Mouse (Mus musculus): ENCODE measurements around the gene Fth1.

DNA sequence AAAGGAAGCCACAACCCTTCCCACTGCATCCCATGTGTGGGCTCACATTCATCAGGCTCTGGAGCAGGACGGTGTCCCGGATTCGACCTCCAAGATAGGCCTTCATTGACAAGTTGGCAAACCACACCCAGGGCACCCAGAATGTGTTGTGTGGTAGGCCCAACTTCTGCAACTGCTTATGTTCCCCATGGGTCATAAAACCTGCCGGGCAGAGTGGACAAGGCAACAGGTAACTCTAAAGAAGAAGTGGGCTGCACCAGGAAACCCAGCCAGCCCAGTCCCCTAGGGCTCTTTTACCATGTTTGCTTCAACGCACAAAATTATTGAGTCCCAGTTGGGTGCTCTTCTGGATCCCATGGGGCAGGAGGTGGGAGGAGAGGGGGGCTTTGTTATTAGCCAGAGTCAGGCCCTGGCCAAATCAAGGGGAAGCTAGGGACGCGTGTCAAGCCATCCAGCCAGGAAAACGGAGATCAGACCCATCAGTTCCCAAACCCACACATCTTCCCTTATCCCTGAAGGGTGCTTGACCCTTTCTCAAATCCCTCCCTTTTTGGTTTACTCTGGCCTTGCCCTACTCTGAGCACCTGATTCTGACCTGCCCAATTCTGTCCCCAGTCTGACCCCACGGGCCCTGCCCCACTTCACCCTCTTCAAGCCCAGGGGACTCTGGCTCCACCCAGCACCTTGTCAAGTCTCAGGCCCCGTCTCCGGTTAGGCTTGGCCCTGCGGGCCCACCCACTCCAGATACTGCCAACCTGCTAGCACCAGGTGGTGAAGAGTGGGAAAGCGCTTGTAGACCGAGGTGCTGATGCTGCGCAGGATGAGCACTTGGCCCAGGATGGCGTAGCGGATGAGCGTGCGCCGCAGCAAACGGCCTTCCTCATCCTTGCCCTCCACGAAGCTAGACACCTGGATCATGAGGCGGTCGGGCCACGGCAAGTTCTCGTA, 11.9 kb downstream of the Fth1 start:
- TF ChIP-seq EP300 (IDR thresholded peaks at IDR 0.05) (no peak), CTCF (IDR thresholded peaks at IDR 0.05) (no peak)

Data from lung, postnatal 0 days (tissue).